Mouse (Mus musculus) heart, adult 9 months (tissue): Measurements from ENCODE around the gene Klhl23.
"Not testable (repeated sequence)": the region's sequence is repeated elsewhere in the genome, so short reads cannot be mapped to it uniquely, and the experiment has no call there.

Source experiments
- DNase-seq, 2 experiments: peaks; one replicate each; pipeline ENCODE4 v3.0.0; 2022; ENCODE audit warnings: low spot score in 2 of 2

Gene Klhl23

DNA sequence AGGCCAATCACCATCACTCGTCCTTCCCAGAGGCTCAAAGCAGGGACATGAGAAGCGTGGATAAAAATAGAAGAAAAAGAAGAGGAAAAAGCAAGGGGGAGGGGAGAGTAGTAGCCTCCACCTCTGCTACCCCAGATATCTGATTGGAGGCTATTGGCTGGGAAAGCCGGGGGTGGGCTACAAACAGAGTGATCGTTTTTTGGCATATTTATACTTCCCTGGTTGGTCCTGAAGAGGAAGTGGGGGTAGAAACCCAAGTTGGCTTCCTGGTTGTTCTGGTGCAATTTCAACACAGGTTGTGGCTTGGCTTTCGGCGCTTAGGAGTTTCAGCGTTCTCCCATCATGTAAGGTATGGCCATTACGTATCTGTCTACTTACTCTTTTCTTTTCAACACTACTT, at the start of gene Klhl23:
Klhl23 (plus strand) TSS at position 234 of the 400 bp plus-strand sequence.
- peak; percentile 18 to 52 for DNase-seq

- no peak for DNase-seq
Observed at GRCm38 (mm10) chr2:69773331-69773730, 48.4 kb upstream of the Klhl23 start.

DNA sequence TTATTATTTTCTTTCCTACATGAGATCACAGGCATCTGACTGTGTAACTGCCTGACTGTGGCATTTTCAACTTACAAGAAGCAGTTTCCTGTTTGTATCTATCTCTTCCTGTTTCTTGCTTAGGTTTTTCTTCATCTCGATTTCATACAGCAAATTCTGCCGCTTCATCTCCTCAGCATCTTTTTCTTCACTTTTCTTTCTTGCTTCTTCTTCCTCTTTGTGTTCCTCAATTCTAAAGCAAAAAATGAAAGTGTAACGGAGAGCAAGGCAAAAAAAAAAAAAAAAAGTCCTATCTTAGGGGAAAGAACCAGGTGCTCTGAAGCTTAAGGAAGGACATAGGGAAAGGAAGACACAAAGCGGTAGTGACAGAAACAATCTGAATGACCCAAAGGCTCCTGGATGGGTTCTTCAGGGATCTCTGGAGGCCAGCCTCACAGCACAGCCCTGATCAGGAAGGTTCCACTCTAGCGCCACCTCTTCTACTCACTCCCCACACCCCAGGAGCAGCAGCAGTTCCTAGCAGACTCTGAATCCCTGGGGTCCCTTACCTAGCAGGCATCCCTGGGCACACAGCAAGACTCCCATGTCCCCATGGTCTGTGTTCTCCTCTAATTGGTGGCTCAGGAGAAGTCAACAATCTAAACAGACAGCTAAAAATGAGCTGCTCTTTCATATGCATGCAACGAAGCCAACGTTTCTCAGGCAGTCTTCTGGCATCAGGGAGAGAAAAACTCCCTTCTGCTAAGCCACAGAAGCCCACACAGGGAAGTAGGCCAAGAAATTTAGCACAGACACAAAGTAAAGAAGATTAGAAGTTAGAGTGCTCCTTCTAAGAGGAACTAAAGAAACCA, 43.5 kb upstream of the Klhl23 start:
- no peak for DNase-seq

DNA sequence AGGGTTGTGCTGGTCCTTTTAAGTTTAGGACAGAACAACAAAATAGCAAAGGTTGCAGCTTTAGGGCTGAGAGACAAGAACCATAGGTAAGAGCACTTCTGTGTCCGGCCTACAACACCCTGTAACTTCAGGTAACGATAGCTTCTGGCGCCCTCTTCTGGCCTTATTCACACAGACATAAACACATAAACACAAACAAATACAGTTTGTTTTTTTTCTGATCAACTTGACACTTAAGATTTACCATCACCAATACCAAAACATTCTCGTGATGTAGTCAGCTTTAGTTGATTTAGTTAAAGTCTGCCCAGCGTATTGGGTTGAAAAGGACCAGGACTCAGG, 42.9 kb upstream of the Klhl23 start:
- no peak for DNase-seq

- DNase-seq = no peak
Observed at GRCm38 (mm10) chr2:69788974-69789373, 32.8 kb upstream of the Klhl23 start.

GRCm38 (mm10) chr2:69789429-69790069, 32.2 kb upstream of the Klhl23 start, which contains the start of the genes Ccdc173 and Phospho2:
Gene Ccdc173, minus strand, starts transcription at chr2:69789575.
Gene Phospho2, plus strand, starts transcription at chr2:69789623.
- peak; percentile 97 to 98 for DNase-seq

GRCm38 (mm10) chr2:69790285-69790684, 31.5 kb upstream of the Klhl23 start:
- DNase-seq = peak; percentile 58 to 86

DNA sequence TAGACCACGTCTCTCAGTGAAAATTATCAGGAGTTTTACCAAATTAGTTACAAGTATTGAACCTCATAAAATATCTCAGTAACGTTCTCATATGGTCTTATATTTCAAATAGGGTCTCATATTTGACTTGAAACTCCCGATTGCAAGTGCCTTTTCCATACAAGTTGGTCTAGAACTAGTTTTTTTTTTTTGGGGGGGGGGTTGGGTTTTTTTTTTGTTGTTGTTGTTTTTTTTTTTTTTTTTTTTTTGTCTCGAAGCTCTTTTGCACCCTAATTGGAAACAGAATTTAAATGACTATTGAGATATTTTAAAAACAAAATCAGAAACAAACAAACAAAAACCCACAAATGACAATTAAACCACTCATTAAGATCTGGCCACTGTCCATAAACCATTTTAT, 31.0 kb upstream of the Klhl23 start:
- no peak for DNase-seq

DNA sequence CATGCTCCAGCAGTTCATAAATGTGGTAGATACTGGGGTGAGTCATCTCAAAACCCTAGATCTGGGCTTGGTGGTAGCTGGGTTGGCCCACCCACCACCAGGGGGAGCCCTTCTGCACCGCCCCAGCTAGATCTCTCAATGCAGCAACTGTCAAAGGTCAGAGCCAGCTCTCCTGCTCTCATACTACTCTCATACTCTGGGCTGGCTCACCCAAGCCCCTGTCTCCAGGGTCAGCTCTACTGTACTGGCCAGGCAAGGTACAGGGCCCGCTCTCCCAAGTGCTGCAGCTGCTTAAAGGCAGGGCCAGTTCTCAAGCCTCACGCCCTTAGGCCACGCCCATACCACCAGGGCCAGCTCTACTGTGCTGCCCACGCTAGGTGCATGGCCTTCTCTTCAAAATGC, 18.8 kb upstream of the Klhl23 start:
- peak; percentile 57 to 64 for DNase-seq

DNA sequence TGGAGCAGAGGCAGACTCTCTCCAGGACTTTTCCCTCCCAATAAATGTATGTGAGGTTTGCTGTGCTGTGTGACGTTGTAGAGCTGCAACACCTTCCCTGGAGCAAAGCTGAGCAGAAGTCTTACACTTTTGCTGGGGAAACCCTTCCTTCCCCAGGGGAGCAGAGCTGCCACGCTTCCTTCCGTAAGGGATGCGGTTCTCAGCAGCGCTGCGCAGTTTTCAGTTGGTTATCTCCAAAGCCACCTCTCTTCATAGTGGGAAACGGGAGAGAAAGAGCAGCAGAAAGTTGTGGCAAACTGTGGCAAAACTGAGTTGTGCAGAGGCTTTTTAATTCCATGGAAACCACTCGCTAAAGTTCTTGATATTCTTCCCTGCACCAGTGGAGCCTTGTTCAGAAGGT, 18.0 kb upstream of the Klhl23 start:
- no peak for DNase-seq

GRCm38 (mm10) chr2:69804663-69805062, 17.1 kb upstream of the Klhl23 start:
- not testable (repeated sequence) for DNase-seq

- DNase-seq = no peak
Observed at GRCm38 (mm10) chr2:69810169-69810568, 11.6 kb upstream of the Klhl23 start.

DNA sequence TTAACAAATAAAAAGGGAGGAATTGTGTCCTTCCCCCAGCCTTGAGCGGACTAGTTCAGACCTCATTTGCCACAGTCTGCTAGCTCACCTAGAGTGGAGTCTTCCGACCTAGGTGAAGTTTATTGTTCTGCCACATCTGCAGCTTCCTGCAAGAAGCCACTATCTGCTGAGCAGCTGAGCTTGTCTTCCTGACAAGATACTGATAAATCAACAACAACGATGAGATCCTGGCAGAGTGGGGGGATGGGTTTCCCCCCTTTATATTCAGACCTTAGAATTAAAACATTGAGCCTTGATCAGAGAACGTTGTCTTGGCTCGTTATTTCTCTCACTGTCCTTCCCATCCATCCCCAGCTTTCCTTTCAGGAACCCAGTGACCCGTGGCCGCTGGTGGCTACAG, 10.4 kb upstream of the Klhl23 start:
- not testable (repeated sequence) for DNase-seq

- no peak for DNase-seq
Observed at GRCm38 (mm10) chr2:69816575-69816974, 5.2 kb upstream of the Klhl23 start.

DNA sequence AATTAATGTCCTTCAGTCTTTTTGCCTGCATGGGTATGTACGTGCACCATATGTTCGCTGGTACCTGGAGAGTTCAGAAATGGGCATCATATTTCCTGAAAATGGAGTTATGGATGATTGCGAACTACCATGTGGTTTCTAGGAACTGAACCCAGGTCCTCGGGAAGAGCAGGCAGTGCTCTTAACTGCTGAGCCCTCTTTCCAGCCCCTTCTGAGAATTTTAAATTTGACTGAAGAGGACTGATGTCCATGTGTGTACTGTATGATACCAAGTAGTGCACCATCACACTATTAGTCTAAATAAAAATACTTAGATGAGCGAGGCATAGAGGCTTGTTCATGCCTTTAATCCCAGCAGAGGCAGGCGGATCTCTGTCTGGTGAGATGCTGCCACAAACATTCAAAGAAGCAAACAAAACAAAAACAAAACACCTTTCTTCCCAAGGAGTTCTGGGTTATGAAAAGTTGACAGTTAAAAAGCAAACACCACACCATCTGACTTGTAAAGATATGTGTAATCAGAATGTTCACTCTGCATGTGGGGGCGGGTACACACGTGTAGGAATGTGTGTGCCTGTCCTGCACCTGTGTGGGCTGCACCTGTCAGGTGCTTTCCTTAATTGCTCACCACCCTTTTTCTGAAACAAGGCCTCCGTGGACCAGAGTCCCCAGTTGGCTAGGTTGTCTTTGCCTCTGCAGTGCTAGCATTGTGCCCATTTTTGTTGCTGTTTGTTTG, 3.2 kb upstream of the Klhl23 start:
- DNase-seq = no peak

GRCm38 (mm10) chr2:69820201-69820600, 1.5 kb upstream of the Klhl23 start:
- DNase-seq = no peak

DNA sequence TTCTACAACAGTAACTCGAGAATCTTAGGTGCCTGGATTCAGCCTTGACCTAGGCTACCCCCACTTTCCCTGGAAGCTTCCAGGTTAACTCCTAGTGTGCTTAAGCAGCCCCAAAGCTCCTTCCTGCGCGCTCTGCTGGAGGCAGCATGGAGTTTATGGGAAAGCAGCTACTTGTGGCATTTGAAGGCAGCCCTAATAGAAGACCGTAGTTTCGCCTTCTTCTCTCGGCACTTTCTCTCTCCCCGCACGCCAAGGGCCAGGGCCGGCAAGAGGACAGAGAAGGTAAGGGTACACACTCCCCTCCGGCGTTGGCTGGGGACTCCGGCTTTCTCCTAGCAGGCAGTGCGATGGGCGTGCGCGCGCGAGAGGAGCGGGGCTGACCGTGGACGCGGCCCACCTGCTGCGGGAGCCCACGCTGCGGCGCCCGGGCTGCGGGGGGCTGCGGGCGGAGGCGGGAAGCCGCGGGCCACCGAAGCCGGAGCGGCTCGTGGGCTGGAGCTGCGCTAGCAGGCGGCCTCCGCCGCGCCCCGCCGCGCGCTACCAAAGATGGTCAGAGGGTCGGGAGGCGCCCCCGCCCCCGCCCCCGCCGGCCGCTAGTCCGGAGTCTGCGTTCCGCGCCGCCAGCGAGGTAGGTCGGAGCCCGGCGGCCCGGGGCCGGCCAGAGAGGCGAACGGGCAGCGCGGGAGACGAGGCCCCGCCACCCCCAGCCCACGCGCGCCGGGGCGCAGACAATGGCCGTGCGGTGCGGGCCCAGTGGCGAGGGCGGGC, 801 bp downstream of the Klhl23 start:
- DNase-seq = peak; percentile 18 to 25

- DNase-seq = peak; percentile 5 to 12
Observed at GRCm38 (mm10) chr2:69823129-69823677, 1.5 kb downstream of the Klhl23 start.

GRCm38 (mm10) chr2:69825898-69826297, 4.2 kb downstream of the Klhl23 start:
- DNase-seq = no peak

GRCm38 (mm10) chr2:69826380-69826779, 4.6 kb downstream of the Klhl23 start:
- DNase-seq = peak; percentile 26 to 34

GRCm38 (mm10) chr2:69828031-69828430, 6.3 kb downstream of the Klhl23 start:
- DNase-seq = no peak
